ENCODE assay signal across 36 mouse cellular contexts in the genomic region with DNA sequence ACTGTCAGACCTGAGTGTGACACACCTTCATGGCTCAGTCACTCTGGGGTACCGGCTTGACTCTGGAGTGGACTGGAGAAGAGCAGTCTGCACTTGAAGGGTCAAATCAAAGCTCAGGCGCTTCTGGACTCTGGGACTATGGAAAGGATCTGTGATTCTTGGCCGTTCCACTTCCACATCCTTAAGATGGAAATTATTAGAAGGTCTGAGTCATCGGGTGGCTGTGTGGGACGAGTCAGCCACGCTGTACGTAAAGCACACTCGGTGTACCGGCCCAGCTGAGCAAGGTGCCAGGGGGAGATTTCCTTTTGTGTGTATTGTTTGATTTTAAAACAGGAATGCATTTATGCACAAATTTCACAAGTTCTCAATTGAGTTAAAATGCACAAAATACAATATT. TPM values are rescaled to one million over a fixed set of nuclear protein-coding genes. Genes with fewer than 3 reads are reported as not detected.
"Had no signal": no experiment of that assay in that cellular context is flagged by ENCODE, and none has a peak within 500 bp of the region (broad histone marks: within the 10 kb centered on the region; RNA-seq: fewer than 3 reads in every experiment).

No protein-coding gene starts in this region.

- H3K9me3 ChIP-seq: limb, embryonic 12.5 days; limb, embryonic 13.5 days; limb, embryonic 15.5 days; liver, embryonic 12.5 days; liver, embryonic 13.5 days; liver, embryonic 15.5 days; lung, embryonic 15.5 days; midbrain, embryonic 10.5 days; midbrain, embryonic 12.5 days; midbrain, embryonic 13.5 days; midbrain, embryonic 15.5 days; neural tube, embryonic 12.5 days; neural tube, embryonic 13.5 days had no signal

- H3K36me3 ChIP-seq: limb, embryonic 12.5 days; limb, embryonic 13.5 days; limb, embryonic 15.5 days; liver, embryonic 12.5 days; liver, embryonic 13.5 days; liver, embryonic 15.5 days; lung, embryonic 15.5 days; midbrain, embryonic 10.5 days; midbrain, embryonic 12.5 days; midbrain, embryonic 13.5 days; midbrain, embryonic 15.5 days; neural tube, embryonic 12.5 days; neural tube, embryonic 13.5 days had no signal

- H3K4me2 ChIP-seq: limb, embryonic 12.5 days; limb, embryonic 13.5 days; limb, embryonic 15.5 days; liver, embryonic 11.5 days; liver, embryonic 12.5 days; liver, embryonic 13.5 days; liver, embryonic 15.5 days; lung, embryonic 14.5 days; lung, embryonic 15.5 days; midbrain, embryonic 12.5 days; midbrain, embryonic 13.5 days; midbrain, embryonic 15.5 days; neural tube, embryonic 12.5 days; neural tube, embryonic 13.5 days had no signal

- H3K4me3 ChIP-seq: left cerebral cortex, adult 2 months; limb, embryonic 12.5 days; limb, embryonic 13.5 days; limb, embryonic 15.5 days; liver, embryonic 12.5 days; liver, embryonic 13.5 days; liver, embryonic 15.5 days; lung, embryonic 15.5 days; megakaryocyte, embryonic 14.5 days; midbrain, embryonic 10.5 days; midbrain, embryonic 12.5 days; midbrain, embryonic 13.5 days; midbrain, embryonic 15.5 days; myocyte; neural tube, embryonic 12.5 days; neural tube, embryonic 13.5 days had no signal

- H3K9ac ChIP-seq: limb, embryonic 12.5 days; limb, embryonic 13.5 days; limb, embryonic 15.5 days; liver, embryonic 12.5 days; liver, embryonic 13.5 days; liver, embryonic 14.5 days; liver, embryonic 15.5 days; liver, postnatal 0 days; lung, embryonic 14.5 days; lung, embryonic 15.5 days; midbrain, embryonic 12.5 days; midbrain, embryonic 13.5 days; midbrain, embryonic 15.5 days; neural tube, embryonic 12.5 days; neural tube, embryonic 13.5 days had no signal

- H3K27ac ChIP-seq: left cerebral cortex, adult 2 months; limb, embryonic 12.5 days; limb, embryonic 13.5 days; limb, embryonic 15.5 days; liver, embryonic 12.5 days; liver, embryonic 13.5 days; liver, embryonic 14.5 days; liver, embryonic 15.5 days; lung, embryonic 15.5 days; macrophage; midbrain, embryonic 10.5 days; midbrain, embryonic 12.5 days; midbrain, embryonic 13.5 days; midbrain, embryonic 15.5 days; neural tube, embryonic 12.5 days; neural tube, embryonic 13.5 days had no signal

- DNase-seq: left cerebral cortex, postnatal 4 days; liver; liver, embryonic 13.5 days; liver, postnatal 0 days; lung, adult 18-20 months; lung, adult 2 months; lung, embryonic 14.5 days; lung, postnatal 10 days; lung, postnatal 14 days; lung, postnatal 36 days; lung, postnatal 4 days; midbrain, embryonic 14.5 days had no signal

- ATAC-seq: liver, embryonic 12.5 days; liver, postnatal 0 days; lung, postnatal 0 days; midbrain, embryonic 13.5 days; midbrain, embryonic 15.5 days; midbrain, embryonic 16.5 days had no signal

RNA-seq across cellular contexts. Expression of a gene that starts 3.6 kb away (rescaled TPM):
- total RNA-seq: megakaryocyte progenitor cell, adult 5-6 weeks; megakaryocyte, adult 5-6 weeks; megakaryocyte-erythroid progenitor cell, adult 5-6 weeks; monocyte, adult 5-6 weeks had no signal
- polyA plus RNA-seq: macrophage had no signal
